Mouse (Mus musculus): ENCODE results near the gene Csk. TPM values are rescaled to one million over a fixed set of nuclear protein-coding genes. Genes with fewer than 3 reads are reported as not detected.

The Csk gene
- total and polyA plus RNA-seq, 3 experiments: 213 to 338 TPM; not detected in 1

DNA sequence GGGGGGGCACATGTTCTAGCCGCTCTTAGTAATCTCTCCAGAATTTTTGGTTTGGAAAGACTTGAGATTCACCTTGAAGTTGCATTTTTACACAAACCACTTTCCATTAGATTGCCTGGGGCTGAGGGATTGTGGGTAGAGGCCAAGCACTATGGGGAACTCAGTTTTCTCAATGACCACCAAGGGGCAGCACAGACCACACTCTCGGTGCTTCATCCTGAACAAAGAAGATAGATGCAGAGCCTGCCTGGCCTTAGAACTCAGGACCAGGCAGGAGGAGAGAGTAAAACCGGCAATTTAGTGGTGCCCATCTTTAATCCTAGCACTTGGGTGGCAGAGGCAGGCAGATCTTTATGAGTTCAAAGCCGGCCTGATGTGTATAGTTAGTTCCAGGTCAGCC lies 6.3 kb upstream of the Csk start:
- no peak overlapping the region for H3K9ac ChIP-seq (ENCODE audit: control insufficient read depth, low read depth, low read length, poor library complexity, severe bottlenecking)
- H3K9me3 ChIP-seq (replicated peaks; ENCODE audit: insufficient read depth, low read length): no peaks in the 10 kb centered on the region
- no peak overlapping the region for H3K27ac ChIP-seq (ENCODE audit: control insufficient read depth, low read depth, low read length)
- H3K27me3 ChIP-seq (ENCODE audit: control insufficient read depth in 1 of 2, insufficient read depth in 2 of 2, low read length in 2 of 2): no peaks in the 10 kb centered on the region; a peak in 1 of 4 replicates
- peaks cover 0 to 14% of the 10 kb centered on the region in 2 experiments; a peak in 2 of 4 replicates for H3K36me3 ChIP-seq (ENCODE audit: control insufficient read depth in 1 of 2, insufficient read depth in 2 of 2, low read length in 2 of 2)
- H3K79me2 ChIP-seq (ENCODE audit: control insufficient read depth, insufficient read depth, low read length, poor library complexity): no peaks in the 10 kb centered on the region
- TF ChIP-seq RAD21 (IDR thresholded peaks at IDR 0.05; ENCODE audit: low read depth, low read length) (peak; percentile 95), TCF12 (IDR thresholded peaks at IDR 0.05; ENCODE audit: low read depth, low read length) (no peak), SMC3 (IDR thresholded peaks at IDR 0.05; ENCODE audit: low read depth, low read length) (peak; percentile 90), MXI1 (IDR thresholded peaks at IDR 0.05; ENCODE audit: low read depth, low read length) (no peak), POLR2A (IDR thresholded peaks at IDR 0.05; ENCODE audit: control insufficient read depth in 1 of 2, insufficient read depth in 1 of 2, low read depth in 1 of 2, low read length in 2 of 2, poor library complexity in 1 of 2) (no peak), MAFK (IDR thresholded peaks at IDR 0.05; ENCODE audit: borderline replicate concordance, low read depth, low read length) (no peak), TBP (IDR thresholded peaks at IDR 0.05; ENCODE audit: low read depth, low read length) (0 out of 2 replicates have a peak, but pooled peaks have one; percentile 46), ZC3H11A (IDR thresholded peaks at IDR 0.05; ENCODE audit: low read depth, low read length) (peak; percentile 83), RCOR1 (IDR thresholded peaks at IDR 0.05; ENCODE audit: low read depth, low read length) (no peak), ETS1 (IDR thresholded peaks at IDR 0.05; ENCODE audit: low read depth, low read length) (no peak), MAX (IDR thresholded peaks at IDR 0.05; ENCODE audit: low read length) (no peak), CHD2 (IDR thresholded peaks at IDR 0.05; ENCODE audit: low read length) (no peak), ZNF384 (IDR thresholded peaks at IDR 0.05; ENCODE audit: low read depth, low read length) (no peak), CTCF (IDR thresholded peaks at IDR 0.05 in 2 of 3, conservative IDR thresholded peaks at IDR 0.05 in 1 of 3; ENCODE audit: control insufficient read depth in 1 of 3, insufficient read depth in 1 of 3, low read depth in 2 of 3, low read length in 3 of 3, poor library complexity in 1 of 3, severe bottlenecking in 1 of 3) (peak; percentile 74 to 96 (median 79)), MYC (IDR thresholded peaks at IDR 0.05; ENCODE audit: low read depth, low read length) (no peak), POLR2AphosphoS5 (IDR thresholded peaks at IDR 0.05; ENCODE audit: borderline replicate concordance, low read depth, low read length) (no peak), ZMIZ1 (IDR thresholded peaks at IDR 0.05; ENCODE audit: low read depth, low read length) (no peak)
- peak; percentile 89 for DNase-seq (ENCODE audit: low read depth, low spot score)
- no peak overlapping the region for H3K4me3 ChIP-seq (ENCODE audit: control insufficient read depth in 1 of 2, insufficient read depth in 1 of 2, low read depth in 2 of 2, low read length in 2 of 2)
- H3K4me1 ChIP-seq (ENCODE audit: control insufficient read depth in 1 of 2, insufficient read depth in 2 of 2, low read length in 2 of 2): peaks cover 5 to 12% of the 10 kb centered on the region in 2 experiments; a peak in 3 of 4 replicates

DNA sequence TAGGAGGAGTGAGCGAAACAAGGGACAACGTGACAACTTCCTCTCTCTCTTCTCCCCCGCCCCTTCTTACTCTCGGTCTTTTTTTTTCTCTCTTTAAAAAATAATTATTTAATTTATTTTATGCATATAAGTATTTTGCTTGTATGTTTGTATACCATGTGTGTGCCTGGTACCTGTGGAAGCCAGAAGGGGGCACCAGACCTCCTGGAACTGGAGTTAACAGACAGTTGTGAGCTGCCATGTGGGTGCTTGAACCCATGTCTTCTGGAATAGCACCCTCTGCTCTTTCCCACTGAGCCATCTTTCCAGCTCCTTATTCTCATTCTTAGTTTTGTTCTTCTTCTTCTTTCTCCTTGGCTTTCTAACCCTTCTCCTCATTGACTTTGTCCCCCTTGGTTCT lies 5.5 kb upstream of the Csk start:
- H3K36me3 ChIP-seq (ENCODE audit: control insufficient read depth in 1 of 2, insufficient read depth in 2 of 2, low read length in 2 of 2): peaks cover 0 to 14% of the 10 kb centered on the region in 2 experiments; a peak in 2 of 4 replicates
- H3K9ac ChIP-seq (ENCODE audit: control insufficient read depth, low read depth, low read length, poor library complexity, severe bottlenecking): no peak overlapping the region
- no peak overlapping the region for H3K27ac ChIP-seq (ENCODE audit: control insufficient read depth, low read depth, low read length)
- H3K4me1 ChIP-seq (ENCODE audit: control insufficient read depth in 1 of 2, insufficient read depth in 2 of 2, low read length in 2 of 2): peaks cover 5 to 12% of the 10 kb centered on the region in 2 experiments; a peak in 3 of 4 replicates
- TF ChIP-seq SMC3 (IDR thresholded peaks at IDR 0.05; ENCODE audit: low read depth, low read length): peak; percentile 32; the same call in 1 of the 2 replicates
- TF ChIP-seq TAL1 (IDR thresholded peaks at IDR 0.05; ENCODE audit: low read length): no peak
- peak; percentile 38; the same call in 1 of the 2 replicates for TF ChIP-seq MAX (IDR thresholded peaks at IDR 0.05; ENCODE audit: low read length)
- peak; percentile 25 to 63 (median 55); a peak in 5 of 6 replicates for TF ChIP-seq CTCF (IDR thresholded peaks at IDR 0.05 in 2 of 3, conservative IDR thresholded peaks at IDR 0.05 in 1 of 3; ENCODE audit: control insufficient read depth in 1 of 3, insufficient read depth in 1 of 3, low read depth in 2 of 3, low read length in 3 of 3, poor library complexity in 1 of 3, severe bottlenecking in 1 of 3)
- no peak for TF ChIP-seq ZC3H11A (IDR thresholded peaks at IDR 0.05; ENCODE audit: low read depth, low read length)
- peak; percentile 29 for TF ChIP-seq RAD21 (IDR thresholded peaks at IDR 0.05; ENCODE audit: low read depth, low read length)
- TF ChIP-seq MYC (IDR thresholded peaks at IDR 0.05; ENCODE audit: low read depth, low read length): 0 out of 2 replicates have a peak, but pooled peaks have one; percentile 33
- H3K4me3 ChIP-seq (ENCODE audit: control insufficient read depth in 1 of 2, insufficient read depth in 1 of 2, low read depth in 2 of 2, low read length in 2 of 2): no peak overlapping the region
- DNase-seq (ENCODE audit: low read depth, low spot score): peak; percentile 50
- H3K27me3 ChIP-seq (ENCODE audit: control insufficient read depth in 1 of 2, insufficient read depth in 2 of 2, low read length in 2 of 2): no peaks in the 10 kb centered on the region
- H3K9me3 ChIP-seq (replicated peaks; ENCODE audit: insufficient read depth, low read length): no peaks in the 10 kb centered on the region
- H3K79me2 ChIP-seq (ENCODE audit: control insufficient read depth, insufficient read depth, low read length, poor library complexity): no peaks in the 10 kb centered on the region

All from MEL (cell line).